Mouse (Mus musculus): ENCODE measurements around the gene Usp16. TPM values are rescaled to one million over a fixed set of nuclear protein-coding genes. Genes with fewer than 3 reads are reported as not detected.

Usp16 gene
- polyA plus RNA-seq, 1 experiment from 2014 or later, result 53.5 TPM

DNA sequence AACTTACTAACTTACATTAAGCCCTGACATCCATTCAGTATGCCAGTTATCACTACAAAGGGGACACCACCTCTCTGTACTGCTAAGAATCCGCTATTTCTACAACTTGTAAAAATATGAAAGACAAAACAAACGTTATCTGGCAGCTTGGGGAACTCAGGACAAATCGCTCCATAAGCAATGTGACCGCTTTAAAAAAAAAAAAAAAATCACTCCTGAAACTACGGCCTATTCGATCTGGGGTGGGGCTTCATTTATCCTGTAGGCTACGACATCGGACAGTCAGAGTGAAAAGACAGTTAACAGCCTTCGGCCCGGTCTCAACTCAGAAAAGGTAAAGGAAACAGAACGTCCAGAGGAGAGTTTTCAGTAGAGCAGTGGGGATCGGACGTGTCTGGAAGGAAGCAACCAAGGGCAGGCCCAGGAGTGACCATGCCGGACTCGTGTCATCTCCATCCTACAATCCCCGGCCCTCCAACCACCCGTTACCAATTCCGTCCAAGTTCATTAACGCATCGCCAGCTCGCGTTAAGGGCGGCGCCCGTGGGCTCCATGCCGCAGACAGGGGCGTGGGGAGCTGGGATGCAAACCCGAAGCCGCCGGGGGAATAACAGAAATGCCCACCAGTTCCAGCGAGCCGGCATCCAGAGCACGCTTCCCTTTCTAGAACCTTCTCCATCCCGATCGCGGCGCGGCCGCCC lies 40.6 kb downstream of the Usp16 start:
- peak; percentile 29 for ATAC-seq (ENCODE audit: insufficient number of reproducible peaks, insufficient read depth, low FRiP score, low read depth)

DNA sequence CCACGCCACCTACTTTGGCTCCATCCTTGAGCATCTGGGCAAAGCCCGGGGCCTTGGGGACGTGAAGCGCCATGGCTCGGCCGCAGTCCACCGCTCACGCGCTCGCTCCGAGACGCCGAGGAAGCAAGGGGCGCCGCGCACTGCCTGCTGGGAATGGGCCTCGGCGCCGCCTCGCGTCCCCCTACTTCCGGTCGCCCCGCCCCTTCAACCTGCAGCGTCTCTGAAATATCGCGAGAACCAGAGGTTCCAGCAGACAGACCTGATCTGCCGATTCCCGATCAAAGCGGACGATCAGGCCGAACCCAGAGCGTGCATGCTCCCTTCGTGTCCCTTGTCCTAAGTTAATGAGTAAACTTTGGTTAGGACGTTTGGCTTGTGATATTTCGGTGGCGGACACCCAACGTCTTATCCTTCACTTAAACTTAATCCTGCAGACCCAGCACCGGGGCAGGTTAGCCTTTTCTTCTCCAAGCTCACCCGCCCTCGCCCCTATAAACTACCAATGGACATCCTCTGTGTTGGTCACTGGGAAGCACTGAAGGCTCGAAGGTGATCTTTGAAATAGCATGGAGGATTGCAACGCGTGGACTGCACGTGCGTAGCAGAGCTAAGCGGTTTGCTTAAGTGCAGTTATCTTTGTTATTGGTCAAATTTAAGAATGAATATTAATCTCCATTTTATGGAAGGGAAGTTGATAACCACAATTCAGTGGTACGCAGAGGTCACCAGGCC lies 41.4 kb downstream of the Usp16 start, which contains the start of gene Cct8:
Cct8 (minus strand) TSS at position 158 of the 732 bp plus-strand sequence.
- Histone ChIP-seq H3K9ac (replicated peaks; ENCODE audit: low read depth, low read length) (peak within 1 kb of the TSS; percentile 95), H3K36me3 (ENCODE audit: control insufficient read depth, insufficient read depth, low read length) (peaks cover 23% of the 10 kb centered on the region), H3K4me3 (ENCODE audit: low read depth, low read length) (peak within 1 kb of the TSS; percentile 97), H3K4me1 (ENCODE audit: control insufficient read depth, insufficient read depth, low read length) (peaks cover 4% of the 10 kb centered on the region; the same call in 1 of the 2 replicates), H3K27me3 (ENCODE audit: control insufficient read depth, insufficient read depth, low read length) (no peaks in the 10 kb centered on the region), H3K27ac (ENCODE audit: low read length) (peak within 1 kb of the TSS; percentile 81), H3K9me3 (ENCODE audit: control insufficient read depth, low read depth, low read length) (no peaks in the 10 kb centered on the region), H3K4me2 (replicated peaks; ENCODE audit: low read depth, low read length) (peak within 1 kb of the TSS; percentile 82)
- under 1% methylated on average over 46 of the region's 48 CpGs for WGBS
- peak; percentile 94 for ATAC-seq (ENCODE audit: insufficient number of reproducible peaks, insufficient read depth, low FRiP score, low read depth)

More for the DNA sequence above, 40.6 kb downstream of the Usp16 start:
- Histone ChIP-seq H3K27ac (ENCODE audit: low read length) (peak overlapping the region; percentile 81), H3K4me3 (ENCODE audit: low read depth, low read length) (peak overlapping the region; percentile 97), H3K27me3 (ENCODE audit: control insufficient read depth, insufficient read depth, low read length) (no peaks in the 10 kb centered on the region), H3K9me3 (ENCODE audit: control insufficient read depth, low read depth, low read length) (no peaks in the 10 kb centered on the region), H3K9ac (replicated peaks; ENCODE audit: low read depth, low read length) (peak overlapping the region; percentile 95), H3K4me1 (ENCODE audit: control insufficient read depth, insufficient read depth, low read length) (peaks cover 4% of the 10 kb centered on the region; the same call in 1 of the 2 replicates), H3K36me3 (ENCODE audit: control insufficient read depth, insufficient read depth, low read length) (peaks cover 30% of the 10 kb centered on the region), H3K4me2 (replicated peaks; ENCODE audit: low read depth, low read length) (peak overlapping the region; percentile 82)
- WGBS, result under 1% methylated on average over 39 of the region's 39 CpGs

DNA sequence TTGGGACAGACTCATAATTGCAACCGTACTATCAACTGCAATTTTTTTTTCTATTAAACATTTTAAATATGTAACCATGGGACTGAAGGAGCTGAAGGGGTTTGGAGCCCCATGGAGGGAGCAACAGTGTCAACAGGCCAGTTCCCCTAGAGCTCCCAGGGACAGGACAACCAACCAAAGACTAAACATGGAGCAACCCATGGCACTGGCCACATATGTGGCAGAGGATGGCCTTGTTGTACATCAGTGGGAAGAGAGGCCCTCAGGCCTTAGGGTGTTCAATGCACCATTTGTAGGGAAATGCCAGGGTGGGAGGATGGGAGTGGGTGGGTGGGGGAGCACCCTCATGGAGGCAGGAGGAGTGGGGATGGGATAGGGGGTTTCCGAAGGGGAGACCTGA lies 42.2 kb downstream of the Usp16 start:
- H3K27me3 ChIP-seq (ENCODE audit: control insufficient read depth, insufficient read depth, low read length), result no peaks in the 10 kb centered on the region
- H3K4me1 ChIP-seq (ENCODE audit: control insufficient read depth, insufficient read depth, low read length), result peaks cover 9% of the 10 kb centered on the region; the same call in 1 of the 2 replicates
- ATAC-seq (ENCODE audit: insufficient number of reproducible peaks, insufficient read depth, low FRiP score, low read depth), result no peak
- H3K9ac ChIP-seq (replicated peaks; ENCODE audit: low read depth, low read length), result no peak overlapping the region
- 91% methylated on average over 2 of the region's 2 CpGs for WGBS
- no peak overlapping the region for H3K27ac ChIP-seq (ENCODE audit: low read length)
- H3K4me3 ChIP-seq (ENCODE audit: low read depth, low read length), result peak overlapping the region; percentile 97
- peaks cover 14% of the 10 kb centered on the region for H3K36me3 ChIP-seq (ENCODE audit: control insufficient read depth, insufficient read depth, low read length)
- no peaks in the 10 kb centered on the region for H3K9me3 ChIP-seq (ENCODE audit: control insufficient read depth, low read depth, low read length)
- H3K4me2 ChIP-seq (replicated peaks; ENCODE audit: low read depth, low read length), result peak overlapping the region; percentile 52

DNA sequence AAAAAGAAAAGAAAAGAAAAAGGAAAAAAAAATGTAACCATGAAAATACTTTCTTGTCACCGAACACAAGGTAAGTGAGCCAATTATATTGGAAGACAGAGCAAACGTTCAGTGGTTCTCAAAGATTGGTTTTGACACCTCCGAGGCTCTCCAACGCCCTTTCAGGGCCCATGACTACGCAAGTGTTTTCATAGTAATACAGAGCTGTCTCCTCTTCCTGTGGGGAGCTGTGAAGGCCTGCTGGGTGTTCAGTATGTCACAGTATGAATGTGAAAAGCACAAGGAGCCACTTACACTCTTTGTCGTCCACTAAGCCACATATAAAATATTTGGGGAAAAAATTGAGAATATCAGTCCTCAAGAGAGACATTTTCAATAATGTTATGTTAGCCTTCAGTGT lies 42.7 kb downstream of the Usp16 start:
- Histone ChIP-seq H3K27ac (ENCODE audit: low read length) (no peak overlapping the region), H3K36me3 (ENCODE audit: control insufficient read depth, insufficient read depth, low read length) (peaks cover 10% of the 10 kb centered on the region; the same call in 1 of the 2 replicates), H3K4me3 (ENCODE audit: low read depth, low read length) (no peak overlapping the region), H3K4me1 (ENCODE audit: control insufficient read depth, insufficient read depth, low read length) (peaks cover 10% of the 10 kb centered on the region; the same call in 1 of the 2 replicates), H3K4me2 (replicated peaks; ENCODE audit: low read depth, low read length) (no peak overlapping the region), H3K9me3 (ENCODE audit: control insufficient read depth, low read depth, low read length) (no peaks in the 10 kb centered on the region), H3K9ac (replicated peaks; ENCODE audit: low read depth, low read length) (no peak overlapping the region), H3K27me3 (ENCODE audit: control insufficient read depth, insufficient read depth, low read length) (no peaks in the 10 kb centered on the region)
- 87% methylated on average over 6 of the region's 6 CpGs for WGBS
- no peak for ATAC-seq (ENCODE audit: insufficient number of reproducible peaks, insufficient read depth, low FRiP score, low read depth)

DNA sequence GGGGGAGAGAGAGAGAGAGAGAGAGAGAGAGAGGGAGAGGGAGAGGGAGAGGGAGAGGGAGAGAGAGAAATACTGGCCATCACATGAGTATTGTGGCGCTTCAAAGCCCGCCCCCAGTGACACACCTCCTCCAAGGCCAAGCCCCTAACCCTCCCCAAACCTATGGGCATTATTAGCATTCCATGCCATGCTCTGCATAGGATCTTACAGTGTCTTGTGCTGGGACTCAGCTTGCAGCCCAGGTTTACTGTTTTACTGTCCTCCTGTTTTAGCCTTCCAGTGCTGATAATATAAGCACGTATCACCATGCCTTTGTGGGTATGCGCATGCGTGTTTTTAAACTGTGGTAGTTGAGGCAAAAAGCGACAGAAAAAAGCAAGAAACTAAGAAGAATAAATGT lies 45.1 kb downstream of the Usp16 start:
- Histone ChIP-seq H3K27ac (ENCODE audit: low read length) (no peak overlapping the region), H3K4me3 (ENCODE audit: low read depth, low read length) (no peak overlapping the region), H3K27me3 (ENCODE audit: control insufficient read depth, insufficient read depth, low read length) (no peaks in the 10 kb centered on the region), H3K36me3 (ENCODE audit: control insufficient read depth, insufficient read depth, low read length) (no peaks in the 10 kb centered on the region), H3K4me2 (replicated peaks; ENCODE audit: low read depth, low read length) (no peak overlapping the region), H3K9ac (replicated peaks; ENCODE audit: low read depth, low read length) (no peak overlapping the region), H3K9me3 (ENCODE audit: control insufficient read depth, low read depth, low read length) (no peaks in the 10 kb centered on the region), H3K4me1 (ENCODE audit: control insufficient read depth, insufficient read depth, low read length) (peaks cover 8% of the 10 kb centered on the region; the same call in 1 of the 2 replicates)
- no peak for ATAC-seq (ENCODE audit: insufficient number of reproducible peaks, insufficient read depth, low FRiP score, low read depth)
- 60% methylated on average over 6 of the region's 6 CpGs for WGBS

DNA sequence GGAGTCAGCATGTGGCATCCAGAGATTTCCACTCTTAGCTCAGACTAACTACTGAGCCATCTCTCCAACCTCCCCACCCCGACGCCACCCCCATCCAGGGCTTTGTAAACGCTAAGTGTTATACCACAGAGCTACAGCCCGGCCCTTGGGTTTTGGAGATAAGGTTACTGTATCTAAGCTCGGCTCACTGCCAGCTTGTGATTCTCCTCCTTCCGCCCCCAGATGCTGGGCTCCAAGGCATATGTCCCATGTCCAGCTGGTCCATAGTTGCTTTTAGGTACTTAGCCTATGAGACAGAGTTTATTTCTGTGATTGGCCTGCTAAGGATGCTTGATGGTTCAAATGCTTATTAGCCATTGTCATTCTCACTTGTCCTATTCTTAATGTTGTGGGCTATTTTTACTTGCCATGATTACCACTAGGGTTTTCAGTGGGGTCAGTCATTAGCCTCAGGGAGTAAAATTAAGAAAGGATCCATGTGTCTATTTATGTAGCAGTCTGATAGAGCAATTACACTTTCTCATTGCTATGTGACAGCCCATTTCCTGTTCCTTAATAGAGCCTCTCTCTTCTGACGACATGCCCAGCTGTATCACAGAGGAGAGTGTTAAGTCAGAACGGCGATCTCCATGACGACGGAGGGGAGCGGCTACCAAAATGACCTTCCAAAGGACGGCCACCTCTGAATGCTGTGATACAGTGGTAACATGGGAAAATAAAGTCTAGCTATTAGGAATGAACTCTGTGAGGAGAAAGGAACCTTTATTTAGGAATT lies 47.0 kb downstream of the Usp16 start:
- peak; percentile 64; the same call in 1 of the 2 replicates for ATAC-seq (ENCODE audit: insufficient number of reproducible peaks, insufficient read depth, low FRiP score, low read depth)
- H3K36me3 ChIP-seq (ENCODE audit: control insufficient read depth, insufficient read depth, low read length), result no peaks in the 10 kb centered on the region
- no peak overlapping the region for H3K27ac ChIP-seq (ENCODE audit: low read length)
- WGBS, result 38% methylated on average over 13 of the region's 13 CpGs
- H3K27me3 ChIP-seq (ENCODE audit: control insufficient read depth, insufficient read depth, low read length), result no peaks in the 10 kb centered on the region
- no peak overlapping the region for H3K4me2 ChIP-seq (replicated peaks; ENCODE audit: low read depth, low read length)
- no peak overlapping the region for H3K4me3 ChIP-seq (ENCODE audit: low read depth, low read length)
- H3K9me3 ChIP-seq (ENCODE audit: control insufficient read depth, low read depth, low read length), result no peaks in the 10 kb centered on the region
- no peak overlapping the region for H3K9ac ChIP-seq (replicated peaks; ENCODE audit: low read depth, low read length)
- 0 out of 2 replicates have a peak, but pooled peaks cover 5% of the 10 kb centered on the region for H3K4me1 ChIP-seq (ENCODE audit: control insufficient read depth, insufficient read depth, low read length)

DNA sequence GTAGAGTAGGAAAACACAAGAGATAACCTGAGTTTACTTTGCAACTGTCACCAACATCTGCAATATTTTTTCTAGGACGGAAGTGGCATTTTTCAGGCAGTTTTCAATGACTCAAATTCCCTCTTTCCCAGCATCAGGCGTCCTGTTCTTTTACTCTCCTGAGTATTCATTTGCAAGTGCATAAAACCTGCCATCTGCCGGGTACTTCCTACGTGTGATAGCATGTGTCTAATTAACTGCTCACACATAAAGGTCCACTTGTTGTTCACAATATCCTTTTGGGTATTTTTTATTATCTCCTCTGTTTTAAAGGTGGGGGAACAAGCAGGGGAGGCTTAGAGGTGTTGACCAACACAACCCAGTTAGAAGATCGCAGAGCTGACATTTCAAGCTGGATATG lies 57.2 kb downstream of the Usp16 start:
- no peak overlapping the region for H3K27ac ChIP-seq (ENCODE audit: low read length)
- H3K4me1 ChIP-seq (ENCODE audit: control insufficient read depth, insufficient read depth, low read length), result no peaks in the 10 kb centered on the region
- H3K9ac ChIP-seq (replicated peaks; ENCODE audit: low read depth, low read length), result no peak overlapping the region
- WGBS, result 79% methylated on average over 5 of the region's 5 CpGs
- no peaks in the 10 kb centered on the region for H3K27me3 ChIP-seq (ENCODE audit: control insufficient read depth, insufficient read depth, low read length)
- no peak for ATAC-seq (ENCODE audit: insufficient number of reproducible peaks, insufficient read depth, low FRiP score, low read depth)
- H3K36me3 ChIP-seq (ENCODE audit: control insufficient read depth, insufficient read depth, low read length), result no peaks in the 10 kb centered on the region
- H3K4me3 ChIP-seq (ENCODE audit: low read depth, low read length), result no peak overlapping the region
- H3K4me2 ChIP-seq (replicated peaks; ENCODE audit: low read depth, low read length), result no peak overlapping the region
- H3K9me3 ChIP-seq (ENCODE audit: control insufficient read depth, low read depth, low read length), result no peaks in the 10 kb centered on the region

DNA sequence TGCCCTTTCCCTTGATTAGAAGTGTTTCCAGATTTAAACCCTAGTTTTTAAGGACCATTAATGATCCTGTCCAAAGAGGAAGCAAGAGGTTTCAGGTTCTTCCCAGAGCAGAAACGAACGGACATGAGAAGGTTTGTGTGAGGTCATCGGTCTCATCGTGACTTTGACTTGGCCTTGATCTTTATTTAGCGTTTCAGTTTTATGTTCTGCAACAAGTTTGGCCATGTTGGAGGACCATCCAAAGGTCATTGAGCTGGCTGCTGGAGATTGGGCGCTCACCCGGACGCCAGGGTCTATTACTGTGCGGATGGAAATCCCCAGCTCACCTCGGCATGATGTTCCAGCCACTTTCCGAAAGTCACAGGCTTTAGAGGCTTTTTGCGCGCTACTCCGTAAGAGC lies 57.8 kb downstream of the Usp16 start:
- H3K4me3 ChIP-seq (ENCODE audit: low read depth, low read length), result no peak overlapping the region
- H3K9me3 ChIP-seq (ENCODE audit: control insufficient read depth, low read depth, low read length), result no peaks in the 10 kb centered on the region
- H3K9ac ChIP-seq (replicated peaks; ENCODE audit: low read depth, low read length), result no peak overlapping the region
- WGBS, result 93% methylated on average over 14 of the region's 14 CpGs
- no peaks in the 10 kb centered on the region for H3K4me1 ChIP-seq (ENCODE audit: control insufficient read depth, insufficient read depth, low read length)
- no peaks in the 10 kb centered on the region for H3K36me3 ChIP-seq (ENCODE audit: control insufficient read depth, insufficient read depth, low read length)
- H3K27me3 ChIP-seq (ENCODE audit: control insufficient read depth, insufficient read depth, low read length), result no peaks in the 10 kb centered on the region
- H3K27ac ChIP-seq (ENCODE audit: low read length), result no peak overlapping the region
- ATAC-seq (ENCODE audit: insufficient number of reproducible peaks, insufficient read depth, low FRiP score, low read depth), result no peak
- no peak overlapping the region for H3K4me2 ChIP-seq (replicated peaks; ENCODE audit: low read depth, low read length)
